Mouse (Mus musculus): ENCODE data around the gene BC035044.
"Not testable (repeated sequence)": the region's sequence is repeated elsewhere in the genome, so short reads cannot be mapped to it uniquely, and the experiment has no call there.

BC035044 gene

DNA sequence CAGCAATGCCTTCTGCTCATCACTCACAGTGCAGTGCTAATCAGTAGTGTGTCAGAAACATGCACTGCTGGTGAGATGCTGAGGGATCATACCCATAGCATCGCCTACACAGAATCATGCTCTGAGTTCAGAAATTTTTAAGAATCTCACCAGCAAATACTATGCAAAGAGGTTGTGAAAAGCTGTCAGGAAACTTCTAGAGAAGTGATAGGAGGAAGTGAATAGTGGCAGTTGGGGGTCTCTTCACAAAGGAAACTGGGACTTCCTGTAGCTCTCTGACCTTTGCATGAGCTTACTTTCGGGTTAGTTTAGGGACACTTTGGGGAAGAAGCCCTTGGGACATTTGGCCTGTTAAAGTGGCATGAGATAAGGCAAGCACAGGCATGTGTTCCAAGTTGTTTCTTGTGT, at the start of gene BC035044:
Gene BC035044 (minus strand): TSS at position 179 of the 408 bp plus-strand sequence.
- no peak for DNase-seq (ENCODE audit: low read depth, low spot score)

GRCm38 (mm10) chr6:128935889-128936665, 45.2 kb upstream of the BC035044 start:
- DNase-seq (ENCODE audit: low read depth, low spot score) = not testable (repeated sequence)

DNA sequence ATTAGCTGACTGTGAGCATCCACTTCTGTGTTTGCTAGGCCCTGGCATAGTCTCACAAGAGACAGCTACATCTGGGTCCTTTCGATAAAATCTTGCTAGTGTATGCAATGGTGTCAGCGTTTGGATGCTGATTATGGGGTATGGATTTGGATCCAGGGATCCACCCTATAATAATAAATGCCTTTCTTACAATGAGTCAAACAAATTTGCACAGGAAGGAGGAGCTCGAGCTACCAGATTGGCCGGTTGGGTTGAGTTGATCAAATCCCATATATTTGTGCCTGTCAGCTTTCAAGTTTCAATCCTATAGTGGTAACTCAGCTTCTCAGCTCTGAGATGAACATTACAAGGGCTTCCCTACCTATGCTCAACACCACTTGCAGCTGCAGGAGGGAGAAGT, 43.2 kb upstream of the BC035044 start, which contains the start of gene Clec2g:
Gene Clec2g (plus strand): TSS at position 301 of the 400 bp plus-strand sequence.
- DNase-seq (ENCODE audit: low read depth, low spot score) = not testable (repeated sequence)

DNA sequence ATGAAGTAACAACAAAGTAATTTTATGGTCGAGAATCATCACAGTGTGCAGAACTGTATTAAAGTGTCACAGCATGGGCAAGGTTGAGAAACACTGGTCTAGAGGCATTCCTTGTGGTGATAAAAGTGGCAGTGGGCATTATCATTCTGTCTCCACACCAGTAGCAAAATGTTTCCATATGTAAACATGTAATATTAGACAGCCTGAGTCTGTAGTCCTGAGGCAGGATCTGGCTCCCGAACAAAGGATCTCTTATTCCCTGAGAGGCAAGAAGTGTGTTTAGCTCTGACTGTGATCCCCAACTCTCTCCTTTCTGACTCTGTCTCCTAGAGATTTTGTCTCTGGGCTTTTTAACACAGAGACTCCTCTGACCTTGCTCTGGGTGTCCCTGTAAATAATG, 42.1 kb upstream of the BC035044 start:
- DNase-seq (ENCODE audit: low read depth, low spot score) = no peak

GRCm38 (mm10) chr6:128917322-128917721, 26.4 kb upstream of the BC035044 start:
- no peak for DNase-seq (ENCODE audit: low read depth, low spot score)

DNA sequence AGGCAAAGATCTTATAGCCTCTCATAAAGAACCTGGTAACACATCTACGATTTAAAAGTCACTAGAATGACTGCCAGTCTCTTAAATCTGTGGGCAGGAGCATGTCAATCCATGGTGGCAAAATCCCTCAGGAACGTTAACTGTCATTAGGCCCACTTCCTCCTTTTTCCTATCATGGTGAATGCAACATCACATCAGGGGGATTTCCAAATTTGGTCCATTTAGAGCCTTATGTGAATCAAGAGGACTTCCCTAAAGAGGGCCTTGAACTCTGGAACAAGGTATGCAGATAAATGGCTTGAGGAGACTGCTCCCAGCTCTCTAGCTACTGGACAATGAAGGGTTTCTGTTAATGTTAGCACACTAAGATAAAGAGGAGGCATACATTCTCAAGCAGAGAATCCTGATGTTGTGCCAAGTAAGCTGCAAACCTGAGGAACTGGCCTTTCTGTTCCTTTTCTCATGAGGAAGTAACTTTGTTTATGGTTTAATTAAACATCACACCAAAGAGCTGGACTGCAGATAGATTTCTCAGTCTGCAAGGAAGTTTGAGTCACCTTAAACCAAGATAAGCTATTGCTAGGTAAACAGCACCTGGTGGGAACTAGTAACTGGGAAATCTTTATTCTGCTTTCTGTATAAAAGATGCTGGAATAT, 22.8 kb upstream of the BC035044 start:
- no peak for DNase-seq (ENCODE audit: low read depth, low spot score)

DNA sequence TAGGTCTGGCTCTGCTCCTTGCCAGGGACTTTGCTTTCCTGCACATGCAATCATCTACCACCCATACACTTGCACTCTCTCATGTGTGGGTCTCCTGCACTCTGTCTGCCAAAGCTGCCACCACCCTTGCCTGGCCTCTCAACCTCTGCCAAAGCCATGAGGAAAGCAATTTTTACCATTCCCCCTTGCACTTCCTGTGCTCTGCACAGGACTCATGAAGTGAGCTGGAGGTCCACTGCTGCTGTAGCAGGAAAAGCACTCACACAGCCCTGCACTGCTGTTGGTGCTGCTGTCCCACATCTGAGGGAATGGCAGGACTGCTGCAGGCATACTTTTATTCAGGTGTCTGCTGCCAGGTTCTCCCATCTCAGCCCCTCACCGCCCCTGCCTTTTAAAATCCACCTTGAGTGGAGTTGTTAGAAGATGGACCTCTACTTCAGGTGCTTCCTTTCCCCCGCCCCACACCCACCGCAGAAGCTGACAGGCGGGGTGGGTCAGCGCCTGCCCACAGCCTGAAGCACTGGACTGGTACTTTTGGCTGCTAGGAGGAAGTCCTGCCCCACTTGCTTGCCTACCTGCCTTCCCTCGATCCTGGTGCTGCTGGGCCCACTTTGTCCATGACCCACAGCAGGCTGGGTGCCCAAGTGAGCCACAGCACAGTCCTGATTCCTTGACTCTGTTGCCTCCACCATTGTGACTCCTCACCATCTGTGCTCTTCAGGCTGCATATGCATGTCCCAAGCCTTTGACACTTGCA, 10.0 kb upstream of the BC035044 start:
- DNase-seq (ENCODE audit: low read depth, low spot score) = not testable (repeated sequence)

- no peak for DNase-seq (ENCODE audit: low read depth, low spot score)
Measured at GRCm38 (mm10) chr6:128900044-128900443, 9.1 kb upstream of the BC035044 start.

DNA sequence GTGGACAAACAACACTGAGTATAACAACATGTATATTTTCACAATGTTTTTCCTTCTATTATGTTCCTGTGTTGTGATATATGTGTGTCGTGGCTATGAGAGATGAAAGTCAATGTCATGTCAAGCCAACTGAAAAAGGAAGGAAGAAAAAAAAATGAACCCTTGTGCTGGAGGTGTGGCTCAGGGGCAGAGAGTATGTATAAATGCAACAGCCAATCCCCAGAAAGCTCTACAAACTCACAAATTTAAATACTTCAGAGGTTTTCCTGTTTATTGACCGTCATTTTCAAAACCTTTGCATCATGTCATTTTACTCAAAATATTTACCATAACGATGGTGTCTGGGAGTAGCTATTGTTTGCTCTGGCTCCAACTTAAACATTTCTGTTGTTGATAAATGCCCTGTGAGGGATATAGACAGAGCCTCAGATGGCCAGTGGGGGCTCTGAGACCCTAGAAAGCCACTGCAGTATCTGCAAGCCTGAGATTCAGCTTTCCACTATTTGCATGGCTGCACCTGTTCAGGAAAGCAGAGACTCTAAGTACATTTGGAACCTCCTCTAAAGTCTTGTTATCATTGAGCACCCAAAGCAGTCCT, 4.6 kb upstream of the BC035044 start:
- no peak for DNase-seq (ENCODE audit: low read depth, low spot score)

DNA sequence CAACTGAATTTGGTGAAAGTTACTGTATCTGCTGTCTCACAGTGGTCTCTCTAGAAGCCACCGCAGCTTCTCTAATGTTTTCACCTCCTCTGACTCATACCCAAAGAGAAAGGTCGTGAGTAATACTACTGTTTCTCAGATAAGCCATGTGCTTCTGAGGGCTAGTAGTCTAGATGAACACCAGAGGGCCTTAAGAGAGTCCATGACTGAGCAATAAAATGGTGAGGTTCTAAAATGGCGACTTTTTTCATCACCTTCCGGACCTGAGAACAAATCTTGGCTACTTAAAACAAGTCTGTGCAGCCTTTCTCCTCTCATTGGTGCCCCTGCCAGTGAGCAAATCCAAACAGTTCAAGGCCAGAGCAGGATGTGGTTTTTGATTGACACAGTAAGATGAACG, 2.1 kb downstream of the BC035044 start:
- DNase-seq (ENCODE audit: low read depth, low spot score) = no peak

- DNase-seq (ENCODE audit: low read depth, low spot score) = not testable (repeated sequence)
Measured at GRCm38 (mm10) chr6:128887091-128887790, 3.7 kb downstream of the BC035044 start, which contains the start of gene Clec2i. Clec2i (plus strand) TSS chr6:128887588.

DNA sequence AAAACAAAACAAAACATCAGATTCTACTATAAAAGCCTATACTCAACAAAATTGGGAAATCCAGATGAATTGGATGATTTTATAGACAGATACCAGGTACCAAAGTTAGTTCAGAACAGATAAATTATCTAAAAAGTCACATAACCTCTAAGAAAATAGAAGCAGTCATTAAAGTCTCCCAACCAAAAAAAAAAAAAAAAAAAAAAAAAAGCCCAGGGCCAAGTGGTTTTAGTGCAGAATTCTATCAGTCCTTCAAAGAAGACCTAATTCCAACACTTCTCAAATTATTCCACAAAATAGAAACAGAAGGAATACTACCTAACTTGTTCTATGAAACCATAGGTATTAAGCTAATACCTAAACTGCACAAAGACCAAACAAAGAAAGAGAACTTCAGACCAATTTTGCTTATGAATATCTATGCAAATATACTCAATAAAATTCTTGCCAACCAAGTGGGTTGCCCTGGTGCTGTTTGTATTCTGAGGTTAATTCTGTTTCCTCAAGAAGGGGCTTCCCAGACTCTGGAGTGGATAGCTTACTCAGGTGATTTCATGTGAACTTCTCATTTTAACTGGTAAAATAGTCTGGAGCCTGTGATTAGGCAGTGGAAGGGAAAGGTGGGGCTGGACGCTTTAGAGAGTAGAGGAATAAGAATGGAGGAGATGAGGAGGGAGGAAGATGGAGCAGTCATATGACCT, 18.9 kb downstream of the BC035044 start:
- DNase-seq (ENCODE audit: low read depth, low spot score) = no peak

- peak; percentile 72 for DNase-seq (ENCODE audit: low read depth, low spot score)
Measured at GRCm38 (mm10) chr6:128868861-128869260, 22.1 kb downstream of the BC035044 start.

- DNase-seq (ENCODE audit: low read depth, low spot score) = no peak
Measured at GRCm38 (mm10) chr6:128857976-128858375, 33.0 kb downstream of the BC035044 start.

DNA sequence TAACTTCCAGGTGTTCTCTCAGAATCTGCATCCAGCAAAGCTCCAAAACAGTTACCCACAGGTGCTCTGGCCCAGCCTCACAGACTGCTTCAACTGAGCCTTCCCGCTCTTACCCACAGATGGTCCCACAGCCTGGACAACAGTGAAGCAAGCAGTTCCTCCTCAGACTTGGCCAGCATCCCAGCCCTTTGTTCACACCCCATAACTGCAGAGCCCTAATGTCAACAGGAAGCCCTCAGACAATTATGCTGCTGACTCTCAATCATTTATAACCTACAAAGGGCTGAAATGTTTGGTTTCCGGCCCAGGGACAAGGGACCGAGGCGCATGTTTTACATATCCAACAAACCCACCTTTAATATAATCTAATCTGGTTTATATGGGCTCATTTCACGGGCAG, 34.7 kb downstream of the BC035044 start:
- no peak for DNase-seq (ENCODE audit: low read depth, low spot score)

DNA sequence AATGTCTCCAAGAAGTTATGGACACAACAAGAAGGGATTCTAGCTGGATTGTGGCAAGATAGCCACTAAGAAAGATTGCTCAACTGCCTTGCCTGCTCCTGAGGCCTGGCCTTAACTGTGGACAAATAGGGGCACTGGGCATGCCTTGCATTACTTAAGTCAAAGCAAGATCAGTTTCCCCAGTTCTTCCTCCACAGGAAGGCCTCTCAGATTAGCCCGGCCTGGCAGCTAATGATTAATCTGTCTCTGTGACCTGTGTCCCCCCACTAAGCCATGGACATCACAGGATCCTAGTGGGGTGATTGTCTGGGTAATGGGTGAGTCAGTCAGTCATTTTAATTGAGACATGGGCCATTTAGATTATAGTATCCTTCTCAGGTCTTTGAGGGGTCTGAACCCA, 35.4 kb downstream of the BC035044 start:
- DNase-seq (ENCODE audit: low read depth, low spot score) = no peak

GRCm38 (mm10) chr6:128854895-128855294, 36.0 kb downstream of the BC035044 start:
- no peak for DNase-seq (ENCODE audit: low read depth, low spot score)

- peak; percentile 82 for DNase-seq (ENCODE audit: low read depth, low spot score)
Measured at GRCm38 (mm10) chr6:128854024-128854820, 36.7 kb downstream of the BC035044 start.

- DNase-seq (ENCODE audit: low read depth, low spot score) = no peak
Measured at GRCm38 (mm10) chr6:128852766-128853165, 38.2 kb downstream of the BC035044 start.

GRCm38 (mm10) chr6:128851151-128851550, 39.8 kb downstream of the BC035044 start:
- DNase-seq (ENCODE audit: low read depth, low spot score) = no peak

Measured in ZHBTc4 (cell line).